Mouse (Mus musculus) macrophage (primary cell): ENCODE data around the gene Uck1. TPM values are rescaled to one million over a fixed set of nuclear protein-coding genes. Genes with fewer than 3 reads are reported as not detected.
A peak's percentile ranks its signal among the peaks of the same experiment; 100 is the strongest.

Source experiments
- H3K27ac ChIP-seq: fragments of 350-480 bp; formaldehyde crosslinking; 2 replicates; pipeline ENCODE4 v1.9.0; 2021
- H3K36me3 ChIP-seq: fragments of 350-480 bp; formaldehyde crosslinking; 2 replicates; pipeline ENCODE4 v1.9.0; 2021; ENCODE audit errors: inconsistent target
- H3K4me3 ChIP-seq: fragments of 350-480 bp; formaldehyde crosslinking; 2 replicates; pipeline ENCODE4 v1.9.0; 2021; ENCODE audit errors: inconsistent target
- H3K79me2 ChIP-seq: fragments of 350-480 bp; formaldehyde crosslinking; 2 replicates; pipeline ENCODE4 v1.9.0; 2021; ENCODE audit errors: inconsistent target
- WGBS: methylation state at CpG from one replicate; pipeline ENCODE4 v1.1.7; 2026; ENCODE audit warnings: inconsistent platforms; ENCODE audit not compliant: missing documents; 5-methylcytosine and 5-hydroxymethylcytosine counted together
- polyA plus RNA-seq: library from polyadenylated mRNA; stranded (reverse); fragments of 250-400 nt; gene quantifications from 3 replicates; pipeline ENCODE4 v1.2.4, GENCODE M21; 2018; ENCODE audit warnings: inconsistent platforms

The Uck1 gene
- polyA plus RNA-seq, 1 experiment from 2014 or later, result 19.4 TPM

GRCm38 (mm10) chr2:32248377-32249361 lies 11.3 kb downstream of the Uck1 start:
- no peak overlapping the region for H3K27ac ChIP-seq
- no peaks in the 10 kb centered on the region for H3K79me2 ChIP-seq
- H3K36me3 ChIP-seq, result peaks cover 39% of the 10 kb centered on the region; the same call in 1 of the 2 replicates
- 87% methylated on average over 10 of the region's 10 CpGs for WGBS
- no peak overlapping the region for H3K4me3 ChIP-seq

GRCm38 (mm10) chr2:32246741-32247140 lies 13.2 kb downstream of the Uck1 start:
- H3K4me3 ChIP-seq, result no peak overlapping the region
- peaks cover 35% of the 10 kb centered on the region; the same call in 1 of the 2 replicates for H3K36me3 ChIP-seq
- no peak overlapping the region for H3K27ac ChIP-seq
- no peaks in the 10 kb centered on the region for H3K79me2 ChIP-seq
- WGBS, result 93% methylated on average over 4 of the region's 4 CpGs

- 92% methylated on average over 4 of the region's 4 CpGs for WGBS
- Histone ChIP-seq H3K27ac (no peak overlapping the region), H3K79me2 (no peaks in the 10 kb centered on the region), H3K4me3 (no peak overlapping the region), H3K36me3 (peaks cover 22% of the 10 kb centered on the region; the same call in 1 of the 2 replicates)
Measured at GRCm38 (mm10) chr2:32242986-32243385, 17.0 kb downstream of the Uck1 start.

GRCm38 (mm10) chr2:32240591-32240990 lies 19.4 kb downstream of the Uck1 start:
- Histone ChIP-seq H3K27ac (no peak overlapping the region), H3K79me2 (no peaks in the 10 kb centered on the region), H3K4me3 (no peak overlapping the region), H3K36me3 (peaks cover 11% of the 10 kb centered on the region; the same call in 1 of the 2 replicates)
- 93% methylated on average over 5 of the region's 5 CpGs for WGBS

- H3K79me2 ChIP-seq, result no peaks in the 10 kb centered on the region; the same call in 1 of the 2 replicates
- no peak overlapping the region for H3K27ac ChIP-seq
- WGBS, result 95% methylated on average over 9 of the region's 9 CpGs
- H3K36me3 ChIP-seq, result no peaks in the 10 kb centered on the region
- H3K4me3 ChIP-seq, result no peak overlapping the region
Measured at GRCm38 (mm10) chr2:32238708-32239435, 21.1 kb downstream of the Uck1 start.

- peak overlapping the region; percentile 71 for H3K4me3 ChIP-seq
- H3K36me3 ChIP-seq, result peaks cover 6% of the 10 kb centered on the region; the same call in 1 of the 2 replicates
- WGBS, result 43% methylated on average over 4 of the region's 4 CpGs
- no peaks in the 10 kb centered on the region; the same call in 1 of the 2 replicates for H3K79me2 ChIP-seq
- no peak overlapping the region; the same call in 1 of the 2 replicates for H3K27ac ChIP-seq
Measured at GRCm38 (mm10) chr2:32237571-32237970, 22.4 kb downstream of the Uck1 start.

GRCm38 (mm10) chr2:32236760-32237487 lies 23.0 kb downstream of the Uck1 start:
- H3K36me3 ChIP-seq, result peaks cover 6% of the 10 kb centered on the region; the same call in 1 of the 2 replicates
- WGBS, result under 1% methylated on average over 20 of the region's 20 CpGs
- peak overlapping the region; percentile 71 for H3K4me3 ChIP-seq
- H3K79me2 ChIP-seq, result no peaks in the 10 kb centered on the region; the same call in 1 of the 2 replicates
- H3K27ac ChIP-seq, result peak overlapping the region; percentile 50

- no peaks in the 10 kb centered on the region; the same call in 1 of the 2 replicates for H3K79me2 ChIP-seq
- H3K36me3 ChIP-seq, result peaks cover 11% of the 10 kb centered on the region
- under 1% methylated on average over 48 of the region's 54 CpGs for WGBS
- H3K4me3 ChIP-seq, result peak within 1 kb of the TSS; percentile 71
- peak within 1 kb of the TSS; percentile 56 for H3K27ac ChIP-seq
Measured at GRCm38 (mm10) chr2:32235886-32236759, 23.8 kb downstream of the Uck1 start, which contains the start of gene Pomt1. Gene Pomt1 (plus strand): TSS chr2:32236590.

GRCm38 (mm10) chr2:32235433-32235832 lies 24.5 kb downstream of the Uck1 start:
- H3K27ac ChIP-seq, result peak overlapping the region; percentile 56; the same call in 1 of the 2 replicates
- 29% methylated on average over 7 of the region's 7 CpGs for whole genome bisulfite sequencing
- H3K36me3 ChIP-seq, result peaks cover 14% of the 10 kb centered on the region
- no peaks in the 10 kb centered on the region; the same call in 1 of the 2 replicates for H3K79me2 ChIP-seq
- peak overlapping the region; percentile 71 for H3K4me3 ChIP-seq

GRCm38 (mm10) chr2:32222057-32222456 lies 37.9 kb downstream of the Uck1 start:
- WGBS, result 80% methylated on average over 10 of the region's 10 CpGs
- Histone ChIP-seq H3K79me2 (no peaks in the 10 kb centered on the region), H3K36me3 (peaks cover 99% of the 10 kb centered on the region), H3K27ac (no peak overlapping the region), H3K4me3 (no peak overlapping the region)

- Histone ChIP-seq H3K79me2 (no peaks in the 10 kb centered on the region), H3K27ac (no peak overlapping the region), H3K36me3 (peaks cover 99% of the 10 kb centered on the region), H3K4me3 (no peak overlapping the region)
- WGBS, result 94% methylated on average over 7 of the region's 7 CpGs
Measured at GRCm38 (mm10) chr2:32221577-32221976, 38.4 kb downstream of the Uck1 start.

- H3K36me3 ChIP-seq, result peaks cover 99% of the 10 kb centered on the region
- no peaks in the 10 kb centered on the region for H3K79me2 ChIP-seq
- H3K4me3 ChIP-seq, result no peak overlapping the region
- no peak overlapping the region for H3K27ac ChIP-seq
- 92% methylated on average over 10 of the region's 10 CpGs for WGBS
Measured at GRCm38 (mm10) chr2:32220969-32221368, 39.0 kb downstream of the Uck1 start.

- H3K27ac ChIP-seq, result no peak overlapping the region
- H3K4me3 ChIP-seq, result no peak overlapping the region
- 92% methylated on average over 6 of the region's 6 CpGs for WGBS
Measured at GRCm38 (mm10) chr2:32220021-32220420, 39.9 kb downstream of the Uck1 start.

More at GRCm38 (mm10) chr2:32220021-32220420, 39.9 kb downstream of the Uck1 start:
- no peaks in the 10 kb centered on the region for H3K79me2 ChIP-seq
- peaks cover 100% of the 10 kb centered on the region for H3K36me3 ChIP-seq
